Mouse (Mus musculus): Measurements from ENCODE around the gene Abhd16b.

Gene Abhd16b

GRCm38 (mm10) chr2:181487338-181488277 is 5.4 kb upstream of the Abhd16b start:
- no peak for DNase-seq

DNA sequence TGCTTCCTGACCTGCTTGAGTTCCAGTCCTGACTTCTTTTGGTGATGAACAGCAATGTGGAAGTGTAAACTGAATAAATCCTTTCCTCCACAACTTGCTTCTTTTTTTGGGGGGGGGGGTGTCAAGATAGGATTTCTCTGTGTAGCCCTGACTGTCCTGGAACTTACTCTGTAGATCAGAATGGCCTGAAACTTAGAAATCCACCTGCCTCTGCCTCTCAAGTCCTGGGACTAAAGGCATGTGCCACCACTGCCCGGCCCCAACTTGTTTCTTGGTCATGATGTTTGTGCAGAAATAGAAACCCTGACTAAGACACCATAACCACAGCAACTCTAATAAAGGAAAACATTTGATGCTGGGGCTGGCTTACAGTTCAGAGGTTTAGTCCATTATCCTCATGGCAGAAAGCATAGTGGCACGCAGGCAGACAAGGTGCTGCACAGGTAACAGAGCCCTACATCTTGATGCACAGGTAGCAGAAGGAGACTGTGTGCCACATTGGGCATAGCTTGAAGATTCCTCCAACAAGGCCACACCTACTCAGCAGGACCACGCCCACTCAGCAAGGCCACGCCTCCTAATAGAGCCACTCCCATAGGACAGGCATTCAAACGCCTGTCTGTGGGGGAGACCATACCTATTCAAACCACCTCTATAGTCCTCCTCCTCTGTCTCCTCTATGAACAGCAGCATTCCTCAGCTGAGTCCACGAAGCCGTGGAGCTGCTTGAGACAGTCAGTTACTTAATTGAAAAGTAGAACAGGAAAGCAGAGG is 1.4 kb upstream of the Abhd16b start:
- peak; percentile 90 for DNase-seq

- no peak for DNase-seq
These were observed 800 bp upstream of the Abhd16b start for GRCm38 (mm10) chr2:181492206-181492605.

GRCm38 (mm10) chr2:181494266-181494945 is 1.4 kb downstream of the Abhd16b start:
- no peak for DNase-seq

- DNase-seq = peak; percentile 36
These were observed 2.8 kb downstream of the Abhd16b start for GRCm38 (mm10) chr2:181495845-181496244.

- DNase-seq = peak; percentile 77
These were observed 3.3 kb downstream of the Abhd16b start for GRCm38 (mm10) chr2:181496281-181496680.

DNA sequence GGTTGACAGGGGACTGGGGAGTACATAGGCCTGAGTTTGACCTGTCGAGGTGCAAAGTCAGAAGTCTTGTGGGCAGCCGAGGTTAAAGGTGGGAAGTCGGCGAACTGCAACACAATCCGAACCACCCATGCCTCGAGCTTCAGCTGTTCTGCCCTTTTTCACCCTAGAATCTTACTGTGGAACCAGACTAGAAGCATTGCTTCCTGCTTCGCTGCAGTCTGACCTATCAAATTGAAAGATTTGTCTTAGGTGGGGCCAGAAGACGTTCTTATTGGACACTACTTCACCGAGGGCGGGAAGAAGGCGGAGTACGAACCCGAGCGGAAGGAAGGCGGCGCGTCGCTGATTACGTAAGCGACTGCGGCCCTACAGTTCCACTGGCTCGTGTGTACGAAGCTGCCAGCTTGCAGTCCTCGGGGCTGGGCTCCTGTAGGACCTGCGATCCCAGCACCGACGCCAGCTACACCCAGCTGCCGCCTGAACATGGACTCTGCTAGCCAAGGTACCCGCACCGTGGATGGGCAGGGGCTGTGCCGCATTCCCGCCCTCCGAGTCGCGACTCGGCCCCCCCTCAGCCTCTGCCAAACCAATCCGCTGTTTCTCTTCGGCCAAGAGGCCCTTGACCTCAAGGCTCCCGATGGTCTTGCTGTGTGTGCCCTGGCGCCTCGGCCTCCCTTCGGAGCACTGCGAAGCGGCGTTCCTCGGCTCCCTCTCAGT is 4.0 kb downstream of the Abhd16b start, which contains the start of gene Tpd52l2:
Gene Tpd52l2, plus strand, starts transcription at position 312 of the 717 bp plus-strand sequence.
- DNase-seq = peak; percentile 95

DNA sequence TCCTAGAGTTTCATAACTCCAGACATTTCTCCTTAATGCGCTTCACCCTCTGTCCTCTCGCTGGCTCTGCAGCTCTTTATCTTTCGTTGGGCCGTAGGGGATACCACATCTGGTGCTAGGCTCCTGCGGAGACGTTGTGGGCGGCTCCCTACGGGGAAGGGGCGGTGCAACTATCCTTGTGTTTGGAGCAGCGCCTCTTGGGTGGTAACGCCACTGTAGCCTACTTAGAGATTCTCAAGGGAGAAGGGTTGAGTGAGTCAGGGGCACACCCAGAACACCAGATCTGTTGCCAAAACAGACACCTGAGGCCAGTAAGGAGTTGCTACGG is 4.5 kb downstream of the Abhd16b start:
- peak; percentile 91 for DNase-seq

DNA sequence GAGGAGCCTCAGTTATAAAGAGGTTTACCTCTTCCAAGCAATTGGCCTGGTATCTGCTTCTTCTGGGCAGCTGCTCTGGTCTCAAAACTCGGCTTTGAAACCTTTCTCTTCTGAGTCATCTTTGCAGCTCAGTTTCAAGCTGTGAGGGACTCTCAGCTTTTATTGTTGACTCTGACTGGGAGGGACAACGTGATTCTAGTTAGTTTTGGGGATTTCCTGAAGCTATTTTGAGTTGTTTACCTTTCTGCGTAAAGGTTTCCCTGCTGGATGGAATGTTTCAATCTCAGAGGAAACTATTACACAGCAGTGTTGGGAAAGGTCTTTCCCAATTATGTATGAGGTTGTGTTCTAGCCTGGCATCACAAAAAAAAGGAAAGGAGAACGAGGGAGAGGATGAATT is 5.6 kb downstream of the Abhd16b start:
- DNase-seq = no peak

DNA sequence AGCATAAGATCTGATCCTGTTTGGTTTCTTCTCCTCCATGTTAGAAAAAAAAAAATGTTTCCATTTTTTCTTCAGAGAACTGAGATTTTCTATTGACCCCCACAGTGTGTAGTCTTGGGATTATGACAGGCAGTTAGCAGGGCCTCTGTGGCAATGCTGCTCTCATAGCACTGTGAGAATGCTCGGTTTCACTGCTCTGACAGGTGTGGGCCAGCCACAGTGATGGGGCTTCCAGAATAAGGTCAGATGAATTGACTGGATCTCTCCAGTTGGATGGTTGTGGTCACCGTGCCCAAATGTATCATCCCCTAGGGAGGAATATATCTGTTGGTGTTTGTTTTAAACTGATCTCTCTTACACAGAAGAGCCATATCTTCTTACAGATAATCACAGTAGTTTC is 16.2 kb downstream of the Abhd16b start:
- DNase-seq = no peak

GRCm38 (mm10) chr2:181511231-181511630 is 18.2 kb downstream of the Abhd16b start:
- no peak for DNase-seq

DNA sequence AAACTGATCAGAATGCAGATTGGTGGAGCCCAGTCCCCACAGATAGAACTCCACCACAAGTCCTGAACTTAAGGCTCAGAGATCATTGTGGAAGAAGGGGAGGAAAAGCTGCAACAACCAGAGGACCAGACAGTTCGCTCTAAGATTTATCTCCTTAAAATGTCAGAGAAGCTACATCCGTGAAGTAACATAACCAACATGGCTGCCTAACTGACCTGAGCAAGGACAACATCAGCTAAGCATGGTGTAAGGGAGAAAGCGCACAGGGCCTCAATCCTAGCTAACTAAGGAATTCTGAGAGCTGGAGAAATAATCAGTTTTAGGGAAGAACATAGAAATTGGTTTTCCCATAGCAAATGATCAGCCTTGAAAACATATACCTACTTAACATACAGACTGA is 26.2 kb downstream of the Abhd16b start:
- DNase-seq = no peak

GRCm38 (mm10) chr2:181520118-181520935 is 27.3 kb downstream of the Abhd16b start, which contains the start of gene Dnajc5:
Gene Dnajc5 (plus strand): TSS chr2:181520485.
- peak; percentile 99 for DNase-seq

- no peak for DNase-seq
These were observed 27.9 kb downstream of the Abhd16b start for GRCm38 (mm10) chr2:181520936-181521227.

GRCm38 (mm10) chr2:181521491-181521890 is 28.5 kb downstream of the Abhd16b start:
- no peak for DNase-seq

DNA sequence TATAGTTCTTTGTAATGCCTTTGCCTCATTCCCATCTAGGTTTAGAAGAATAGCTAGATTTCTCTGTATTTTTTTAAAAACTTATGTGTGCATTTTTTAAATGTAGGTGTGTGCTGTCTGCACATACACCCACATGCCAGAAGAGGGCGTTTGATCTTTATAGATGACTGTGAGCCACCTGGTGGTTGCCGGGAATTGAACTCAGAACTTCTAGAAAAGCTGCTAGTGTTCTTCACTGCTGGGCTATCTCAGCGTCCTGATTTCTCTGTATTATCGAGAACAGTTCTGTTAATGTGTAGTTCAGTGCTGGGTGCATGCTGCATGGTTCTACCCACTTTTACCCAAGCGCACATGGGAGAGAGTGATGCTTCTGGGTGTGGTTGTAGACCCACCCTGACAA is 29.8 kb downstream of the Abhd16b start:
- peak; percentile 62 for DNase-seq

- DNase-seq = no peak
These were observed 32.5 kb downstream of the Abhd16b start for GRCm38 (mm10) chr2:181525526-181525925.

DNA sequence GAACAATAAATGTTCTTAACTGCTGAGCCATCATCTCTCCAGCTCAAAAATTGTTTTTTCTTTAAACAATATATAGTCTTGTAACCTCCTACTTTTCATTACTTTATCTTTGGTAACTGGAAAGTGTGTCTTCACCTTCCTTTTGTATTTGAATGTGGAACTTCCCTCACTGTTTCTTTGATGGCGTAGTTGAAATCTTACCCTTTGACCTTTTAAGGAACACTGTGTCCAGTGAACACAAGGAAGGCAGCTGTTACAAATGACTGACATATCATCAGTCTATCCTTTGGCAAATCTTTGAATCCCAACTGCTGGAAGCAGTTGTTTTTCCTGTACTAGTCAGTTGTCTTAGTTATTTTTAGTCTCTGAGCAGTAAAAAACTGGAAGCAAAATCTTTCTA is 36.1 kb downstream of the Abhd16b start:
- DNase-seq = no peak

DNA sequence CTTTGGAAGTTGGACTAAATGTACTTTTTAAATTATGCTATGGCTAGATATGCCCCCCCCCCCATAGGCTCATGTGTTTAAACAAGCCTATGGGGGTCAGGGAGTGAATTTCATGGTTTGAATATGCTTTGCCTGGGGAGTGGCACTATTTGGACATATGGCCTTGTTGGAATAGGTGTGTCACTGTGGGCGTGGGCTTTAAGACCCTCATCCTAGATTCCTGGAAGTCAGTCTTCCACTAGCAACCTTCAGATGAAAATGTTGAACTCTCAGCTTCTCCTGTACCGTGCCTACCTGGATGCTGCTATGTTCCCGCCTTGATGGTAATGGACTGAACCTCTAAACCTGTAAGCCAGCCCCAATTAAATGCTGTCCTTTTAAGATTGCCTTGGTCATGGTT is 39.6 kb downstream of the Abhd16b start:
- no peak for DNase-seq

DNA sequence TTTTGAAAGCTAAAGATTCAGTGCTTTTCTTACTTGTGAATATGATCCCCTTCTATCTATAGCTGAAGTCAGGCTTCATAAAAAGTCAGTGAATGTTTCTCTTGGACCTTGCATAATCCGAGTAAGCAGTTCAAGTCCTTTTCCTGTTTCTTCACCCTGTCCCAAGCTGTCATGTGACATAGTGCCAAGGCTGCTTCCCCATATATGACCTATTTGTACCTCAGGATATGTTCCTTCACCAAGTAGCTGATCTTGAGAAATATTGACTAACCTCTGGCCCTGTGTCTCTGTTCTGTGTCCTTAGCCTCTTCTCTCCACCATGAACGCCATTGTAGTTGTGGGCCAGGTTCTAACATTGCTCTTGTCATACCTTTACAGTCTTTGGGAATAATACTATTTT is 43.4 kb downstream of the Abhd16b start:
- DNase-seq = no peak

GRCm38 (mm10) chr2:181537444-181538047 is 44.5 kb downstream of the Abhd16b start:
- DNase-seq = peak; percentile 33

Measured in liver (tissue).